Mouse (Mus musculus) bone marrow, adult 2 months (tissue): ENCODE measurements around the gene Pbrm1.

Experiments
- CTCF ChIP-seq: fragments of 200-500 bp; IDR thresholded peaks from 2 replicates; pipeline ENCODE4 v1.5.1; 2011; ENCODE audit warnings: low read length, control low read depth; ENCODE audit not compliant: control insufficient read depth, insufficient read depth
- POLR2A ChIP-seq: fragments of 200-500 bp; IDR thresholded peaks from 2 replicates; pipeline ENCODE4 v1.6.1; 2011; ENCODE audit warnings: low read depth, mild to moderate bottlenecking, control low read depth, low read length, borderline replicate concordance; ENCODE audit not compliant: control insufficient read depth

DNA sequence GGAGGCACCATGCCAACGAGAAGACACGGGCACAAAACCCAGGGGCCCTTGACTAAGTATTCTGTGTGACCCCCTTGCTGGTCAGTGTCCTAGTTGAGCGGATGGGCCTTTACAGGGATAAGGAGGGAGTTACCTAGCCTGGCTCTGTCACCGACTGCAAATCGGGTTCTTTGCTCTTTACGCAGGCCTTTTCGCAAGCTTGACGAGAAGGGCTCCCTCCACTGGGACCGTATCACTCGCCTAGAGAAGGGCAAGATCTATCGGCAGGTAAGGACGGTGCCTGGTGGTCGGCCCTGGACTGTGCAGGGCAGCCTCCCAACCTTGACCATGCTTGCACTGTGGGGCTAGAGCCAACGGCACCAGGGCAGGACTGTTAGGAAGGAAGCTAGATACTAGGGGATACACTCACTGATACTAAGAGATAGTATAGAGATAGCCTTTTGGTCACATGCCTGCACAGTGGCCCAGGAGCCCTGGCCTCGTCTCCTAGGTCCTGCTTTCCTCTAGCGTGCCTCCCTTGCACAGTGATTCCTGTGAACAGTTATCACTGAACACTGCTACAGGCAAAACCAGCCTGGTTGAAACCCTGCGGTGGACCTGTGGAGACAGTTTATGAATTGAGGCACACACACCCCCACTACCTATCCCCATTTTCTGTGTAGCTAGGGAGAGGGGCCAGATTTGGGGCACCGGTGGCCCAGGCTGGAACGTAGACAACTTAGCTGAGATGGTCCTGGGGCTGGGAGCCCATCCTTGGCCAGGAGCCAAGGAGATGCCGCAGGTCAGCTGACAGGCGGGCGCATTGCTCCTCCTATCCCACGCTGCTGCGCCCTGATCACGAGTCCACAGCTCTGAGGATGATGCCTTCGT, 117.7 kb downstream of the Pbrm1 start:
- TF ChIP-seq POLR2A (no peak), CTCF (no peak)
